Mouse (Mus musculus) heart, embryonic 16.5 days (tissue): ENCODE data around the gene Med29. TPM values are rescaled to one million over a fixed set of nuclear protein-coding genes. Genes with fewer than 3 reads are reported as not detected.

ENCODE experiments used
- ATAC-seq: fragments of 200-750 bp; cut with Nextera tagmentation; replicated peaks from 2 replicates; pipeline ENCODE4 v1.8.0; 2017; ENCODE audit warnings: moderate number of reproducible peaks; ENCODE audit not compliant: insufficient read depth, low FRiP score; ENCODE audit errors: extremely low read depth
- H3K27ac ChIP-seq: fragments of 300-500 bp; sonication (generic); 2 replicates; pipeline ENCODE4 v1.5.1; 2014; ENCODE audit warnings: mild to moderate bottlenecking, low read length, control low read depth, moderate library complexity
- H3K27me3 ChIP-seq: fragments of 300-500 bp; sonication (generic); 2 replicates; pipeline ENCODE4 v1.6.1; 2014; ENCODE audit warnings: low read length, mixed read lengths; ENCODE audit not compliant: control insufficient read depth, insufficient read depth
- H3K36me3 ChIP-seq: fragments of 300-500 bp; sonication (generic); 2 replicates; pipeline ENCODE4 v1.6.1; 2014; ENCODE audit not compliant: control insufficient read depth, insufficient read depth
- H3K4me1 ChIP-seq: fragments of 300-500 bp; sonication (generic); 2 replicates; pipeline ENCODE4 v1.6.1; 2014; ENCODE audit warnings: low read length, mixed read lengths; ENCODE audit not compliant: control insufficient read depth, insufficient read depth
- H3K4me2 ChIP-seq: fragments of 300-500 bp; sonication (generic); 2 replicates; pipeline ENCODE4 v1.6.1; 2014; ENCODE audit warnings: low read depth, mild to moderate bottlenecking, control low read depth, low read length
- H3K4me3 ChIP-seq: fragments of 300-500 bp; sonication (generic); 2 replicates; pipeline ENCODE4 v1.5.1; 2014; ENCODE audit warnings: mild to moderate bottlenecking, control low read depth, low read length
- H3K9ac ChIP-seq: fragments of 300-500 bp; sonication (generic); 2 replicates; pipeline ENCODE4 v1.6.1; 2014; ENCODE audit warnings: low read length, control low read depth
- H3K9me3 ChIP-seq: fragments of 300-500 bp; sonication (generic); replicated peaks from 2 replicates; pipeline ENCODE4 v1.6.1; 2016; ENCODE audit warnings: low read length; ENCODE audit not compliant: control insufficient read depth
- WGBS: fragments of 180-500 bp; shearing (Covaris S2); extraction: QIAGEN DNeasy Blood & Tissue Kit; methylation state at CpG from one replicate; pipeline ENCODE4 v1.1.7; 2014; 5-methylcytosine and 5-hydroxymethylcytosine counted together
- polyA plus RNA-seq: library from polyadenylated mRNA; unstranded; fragments of >200 nt; fragmentation: Nextera tagmentation; extraction: Ambion mirVana; gene quantifications from 2 replicates; pipeline ENCODE4 v1.2.1, GENCODE M21; 2015

Gene Med29
- polyA plus RNA-seq, 1 experiment from 2014 or later: 41.3 TPM

- H3K27ac ChIP-seq: peak overlapping the region; percentile 58
- no peaks in the 10 kb centered on the region for H3K27me3 ChIP-seq
- peak; percentile 31 for ATAC-seq
- H3K4me3 ChIP-seq: no peak overlapping the region
- H3K4me1 ChIP-seq: peaks cover 26% of the 10 kb centered on the region
- H3K9me3 ChIP-seq: no peaks in the 10 kb centered on the region
- WGBS: 10% methylated on average over 4 of the region's 4 CpGs
- no peak overlapping the region for H3K4me2 ChIP-seq
- no peak overlapping the region for H3K9ac ChIP-seq
- peaks cover 29% of the 10 kb centered on the region for H3K36me3 ChIP-seq
Measured at GRCm38 (mm10) chr7:28386462-28386861, 6.0 kb downstream of the Med29 start.

- Histone ChIP-seq H3K4me1 (peaks cover 28% of the 10 kb centered on the region), H3K27ac (peak overlapping the region; percentile 58), H3K27me3 (no peaks in the 10 kb centered on the region), H3K36me3 (peaks cover 29% of the 10 kb centered on the region), H3K9me3 (no peaks in the 10 kb centered on the region), H3K9ac (no peak overlapping the region), H3K4me3 (no peak overlapping the region), H3K4me2 (no peak overlapping the region)
- ATAC-seq: no peak
- WGBS: 76% methylated on average over 7 of the region's 7 CpGs
Measured at GRCm38 (mm10) chr7:28386007-28386406, 6.5 kb downstream of the Med29 start.

GRCm38 (mm10) chr7:28385196-28385595 is 7.3 kb downstream of the Med29 start:
- no peak overlapping the region for H3K4me2 ChIP-seq
- no peak for ATAC-seq
- no peak overlapping the region for H3K9ac ChIP-seq
- 92% methylated on average over 9 of the region's 9 CpGs for WGBS
- H3K36me3 ChIP-seq: peaks cover 26% of the 10 kb centered on the region
- H3K4me3 ChIP-seq: no peak overlapping the region
- H3K27me3 ChIP-seq: no peaks in the 10 kb centered on the region
- no peaks in the 10 kb centered on the region for H3K9me3 ChIP-seq
- peaks cover 36% of the 10 kb centered on the region for H3K4me1 ChIP-seq
- peak overlapping the region; percentile 22; the same call in 1 of the 2 replicates for H3K27ac ChIP-seq

- Histone ChIP-seq H3K27me3 (no peaks in the 10 kb centered on the region), H3K9ac (no peak overlapping the region), H3K36me3 (peaks cover 19% of the 10 kb centered on the region; the same call in 1 of the 2 replicates), H3K27ac (peak overlapping the region; percentile 97; the same call in 1 of the 2 replicates), H3K4me2 (no peak overlapping the region), H3K4me1 (peaks cover 44% of the 10 kb centered on the region), H3K4me3 (no peak overlapping the region), H3K9me3 (no peaks in the 10 kb centered on the region)
- 80% methylated on average over 6 of the region's 6 CpGs for WGBS
- no peak for ATAC-seq
Measured at GRCm38 (mm10) chr7:28384162-28384561, 8.3 kb downstream of the Med29 start.

GRCm38 (mm10) chr7:28383606-28384005 is 8.9 kb downstream of the Med29 start:
- Histone ChIP-seq H3K9ac (peak overlapping the region; percentile 70), H3K4me3 (no peak overlapping the region), H3K27me3 (no peaks in the 10 kb centered on the region), H3K4me1 (peaks cover 44% of the 10 kb centered on the region), H3K4me2 (no peak overlapping the region), H3K27ac (peak overlapping the region; percentile 97), H3K9me3 (no peaks in the 10 kb centered on the region), H3K36me3 (peaks cover 14% of the 10 kb centered on the region; the same call in 1 of the 2 replicates)
- no peak for ATAC-seq
- 68% methylated on average over 4 of the region's 4 CpGs for WGBS

- ATAC-seq: no peak
- peaks cover 8% of the 10 kb centered on the region; the same call in 1 of the 2 replicates for H3K36me3 ChIP-seq
- peak overlapping the region; percentile 70 for H3K9ac ChIP-seq
- H3K27me3 ChIP-seq: no peaks in the 10 kb centered on the region
- peak overlapping the region; percentile 66 for H3K4me2 ChIP-seq
- WGBS: 10% methylated on average over 11 of the region's 11 CpGs
- peak overlapping the region; percentile 97 for H3K27ac ChIP-seq
- peaks cover 48% of the 10 kb centered on the region for H3K4me1 ChIP-seq
- peak overlapping the region; percentile 42 for H3K4me3 ChIP-seq
- H3K9me3 ChIP-seq: no peaks in the 10 kb centered on the region
Measured at GRCm38 (mm10) chr7:28382981-28383396, 9.5 kb downstream of the Med29 start.

- peak overlapping the region; percentile 97 for H3K27ac ChIP-seq
- peak overlapping the region; percentile 70 for H3K9ac ChIP-seq
- peak overlapping the region; percentile 42 for H3K4me3 ChIP-seq
- ATAC-seq: no peak
- H3K36me3 ChIP-seq: 0 out of 2 replicates have a peak, but pooled peaks cover 9% of the 10 kb centered on the region
- H3K4me1 ChIP-seq: peaks cover 53% of the 10 kb centered on the region
- WGBS: 21% methylated on average over 10 of the region's 12 CpGs
- H3K9me3 ChIP-seq: no peaks in the 10 kb centered on the region
- no peaks in the 10 kb centered on the region for H3K27me3 ChIP-seq
- peak overlapping the region; percentile 66 for H3K4me2 ChIP-seq
Measured at GRCm38 (mm10) chr7:28382347-28382951, 10.1 kb downstream of the Med29 start.

GRCm38 (mm10) chr7:28381938-28382337 is 10.6 kb downstream of the Med29 start:
- ATAC-seq: peak; percentile 71
- peak overlapping the region; percentile 97 for H3K27ac ChIP-seq

GRCm38 (mm10) chr7:28381017-28381790 is 11.3 kb downstream of the Med29 start:
- peak; percentile 37 for ATAC-seq
- Histone ChIP-seq H3K4me3 (peak overlapping the region; percentile 42), H3K36me3 (0 out of 2 replicates have a peak, but pooled peaks cover 6% of the 10 kb centered on the region), H3K9me3 (no peaks in the 10 kb centered on the region), H3K4me2 (peak overlapping the region; percentile 66), H3K9ac (peak overlapping the region; percentile 70), H3K4me1 (peaks cover 61% of the 10 kb centered on the region), H3K27me3 (no peaks in the 10 kb centered on the region), H3K27ac (peak overlapping the region; percentile 97)
- 7% methylated on average over 30 of the region's 30 CpGs for WGBS

More at GRCm38 (mm10) chr7:28381938-28382337, 10.6 kb downstream of the Med29 start:
- 0% methylated on average over 20 of the region's 20 CpGs for WGBS
- H3K9me3 ChIP-seq: no peaks in the 10 kb centered on the region
- H3K27me3 ChIP-seq: no peaks in the 10 kb centered on the region
- H3K36me3 ChIP-seq: 0 out of 2 replicates have a peak, but pooled peaks cover 7% of the 10 kb centered on the region
- peaks cover 59% of the 10 kb centered on the region for H3K4me1 ChIP-seq
- peak overlapping the region; percentile 42 for H3K4me3 ChIP-seq
- peak overlapping the region; percentile 66 for H3K4me2 ChIP-seq
- peak overlapping the region; percentile 70 for H3K9ac ChIP-seq
